Mouse (Mus musculus) layer of hippocampus, postnatal 36 days (tissue): ENCODE data around the gene Bdnf. TPM values are rescaled to one million over a fixed set of nuclear protein-coding genes. Genes with fewer than 3 reads are reported as not detected.

Source experiments
- DNase-seq, 2 experiments: peaks; one replicate each; pipeline ENCODE4 v3.0.0; 2022
- total RNA-seq, 2 experiments: library from RNA; stranded (reverse); gene quantifications; 2 replicates each; pipeline ENCODE4 v1.2.3; 2021

Bdnf gene
- total RNA-seq, 2 experiments from 2014 or later = 30.8 to 34.2 TPM

DNA sequence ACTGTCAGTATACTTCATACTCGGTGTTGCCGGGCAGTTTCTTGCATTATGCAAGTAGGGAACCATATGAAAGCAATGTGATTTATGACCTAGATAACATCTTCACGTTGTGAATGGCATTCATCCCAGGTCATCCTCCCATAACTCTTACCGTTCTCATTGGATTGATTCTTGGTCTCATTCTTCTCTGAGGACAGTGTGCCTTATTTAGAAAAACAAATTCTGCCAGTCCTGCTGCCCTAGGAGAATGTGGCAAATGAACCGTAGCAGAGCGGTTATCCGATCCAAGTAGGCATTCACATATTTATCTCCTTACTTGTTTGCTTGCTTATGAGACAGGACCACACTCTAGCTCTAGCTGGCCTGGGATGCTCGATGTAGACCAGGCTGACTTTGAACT is 32.0 kb downstream of the Bdnf start:
- DNase-seq = no peak

DNA sequence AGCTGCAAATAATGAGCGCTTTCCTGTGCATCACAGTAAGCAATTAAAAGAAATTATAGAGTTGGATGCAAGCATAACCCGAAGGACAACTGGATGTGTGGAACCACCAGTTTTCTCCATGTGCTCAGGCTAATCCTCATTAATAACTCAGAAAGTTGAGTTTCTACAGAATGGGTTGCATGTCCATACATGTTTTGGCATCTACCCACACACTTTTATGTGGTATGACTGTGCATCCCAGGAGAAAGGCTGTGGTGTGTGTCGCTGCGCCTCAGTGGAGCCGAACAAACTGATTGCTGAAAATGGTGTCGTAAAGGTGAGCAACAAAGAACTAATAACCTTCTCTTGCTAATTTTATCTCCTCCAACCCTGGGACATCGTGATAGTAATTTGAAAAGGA is 34.8 kb downstream of the Bdnf start:
- no peak for DNase-seq

- no peak for DNase-seq
Observed at GRCm38 (mm10) chr2:109711049-109711448, 36.5 kb downstream of the Bdnf start.

DNA sequence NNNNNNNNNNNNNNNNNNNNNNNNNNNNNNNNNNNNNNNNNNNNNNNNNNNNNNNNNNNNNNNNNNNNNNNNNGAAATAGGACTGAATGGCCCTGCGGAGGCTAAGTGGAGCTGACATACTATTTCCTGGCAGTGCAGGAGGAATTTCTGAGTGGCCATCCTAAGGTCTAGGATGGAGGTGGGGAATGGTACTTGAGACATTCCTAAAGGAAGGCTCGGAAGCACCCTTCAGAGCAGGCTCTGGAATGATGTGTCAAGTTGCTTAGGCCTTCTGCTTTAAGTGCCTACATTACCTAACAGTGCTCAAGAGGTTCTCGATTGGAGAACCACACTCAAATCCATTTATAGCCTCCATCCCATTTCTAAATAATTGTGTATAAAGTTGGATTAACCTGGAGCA is 50.8 kb downstream of the Bdnf start:
- DNase-seq = no peak

DNA sequence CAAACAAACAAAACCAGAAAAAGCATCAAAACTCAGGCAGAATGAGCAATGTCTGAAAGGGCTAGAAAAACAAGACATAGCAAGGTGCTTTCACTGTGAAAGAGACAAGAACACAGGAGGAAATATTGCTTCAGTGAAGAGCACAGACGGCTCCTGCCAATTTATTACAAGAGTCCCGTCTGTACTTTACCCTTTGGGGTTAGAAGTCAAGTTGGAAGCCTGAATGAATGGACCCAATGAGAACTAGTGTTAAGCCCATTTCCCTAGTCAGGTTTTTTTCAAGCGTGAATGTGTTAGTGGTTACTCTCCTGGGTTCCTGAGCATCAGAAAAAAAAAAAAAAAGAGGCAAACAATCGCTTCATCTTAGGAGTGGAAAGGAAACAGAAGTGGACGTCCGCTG is 51.3 kb downstream of the Bdnf start:
- no peak for DNase-seq

- no peak for DNase-seq
Observed at GRCm38 (mm10) chr2:109729221-109729620, 54.7 kb downstream of the Bdnf start.

DNA sequence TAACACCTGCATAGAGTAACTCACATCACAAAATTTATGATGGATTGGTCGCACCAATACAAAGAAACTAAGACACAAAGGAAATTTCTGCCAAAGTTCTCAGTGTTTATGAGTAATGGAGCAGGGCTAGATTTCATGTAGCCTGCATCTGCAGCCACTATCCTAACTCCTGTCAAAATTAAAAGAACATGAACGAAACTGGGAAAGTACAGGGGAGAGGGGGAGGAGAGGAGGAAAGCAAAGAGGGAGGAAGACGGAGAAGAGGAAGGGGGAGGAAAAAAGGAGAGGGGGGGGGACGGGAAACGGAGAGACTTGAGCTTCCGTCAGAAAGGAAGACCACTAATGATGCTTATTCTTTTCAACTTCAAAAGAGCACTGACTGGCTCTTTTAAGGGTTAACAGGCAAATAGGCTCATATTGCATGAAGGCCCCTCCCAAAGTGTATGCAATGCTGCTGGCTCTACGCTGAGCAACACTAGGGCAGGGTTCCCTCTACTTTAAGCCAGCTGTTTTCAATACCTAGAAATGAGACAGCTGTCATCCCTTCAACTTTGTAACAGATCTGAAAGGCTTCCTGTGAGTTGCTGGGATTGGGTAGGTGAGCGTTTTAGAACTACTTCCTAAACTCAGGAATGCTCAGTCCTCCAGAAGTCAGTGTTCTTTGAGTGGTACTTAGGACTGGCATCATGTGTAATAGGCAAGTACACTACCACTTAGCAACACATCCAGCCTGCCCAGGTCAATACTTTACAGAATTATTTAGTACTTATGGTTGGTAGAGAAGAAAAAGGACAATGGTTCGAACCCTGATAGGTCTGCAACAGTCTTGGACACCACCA is 58.9 kb downstream of the Bdnf start:
- no peak for DNase-seq

- no peak for DNase-seq
Observed at GRCm38 (mm10) chr2:109734228-109734627, 59.7 kb downstream of the Bdnf start.

DNA sequence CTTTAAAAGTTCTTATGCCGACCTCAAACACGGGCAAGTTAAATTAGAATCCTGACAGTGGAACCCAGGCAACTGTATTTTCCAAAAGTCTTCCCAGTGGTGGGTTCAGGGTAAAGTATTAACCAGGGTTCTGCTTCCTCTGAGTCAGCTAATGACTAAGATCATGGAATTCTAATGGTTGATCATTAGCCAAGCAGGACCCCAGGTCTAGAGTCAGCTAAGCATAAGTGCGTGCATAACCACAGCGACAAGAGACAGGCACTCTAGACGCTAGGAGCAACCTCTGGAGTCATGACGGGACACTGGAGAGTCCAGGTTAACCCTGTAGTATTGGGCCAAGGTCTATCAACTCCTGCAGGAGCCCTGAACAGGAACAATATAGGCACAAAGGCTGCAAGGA is 60.2 kb downstream of the Bdnf start:
- DNase-seq = no peak

DNA sequence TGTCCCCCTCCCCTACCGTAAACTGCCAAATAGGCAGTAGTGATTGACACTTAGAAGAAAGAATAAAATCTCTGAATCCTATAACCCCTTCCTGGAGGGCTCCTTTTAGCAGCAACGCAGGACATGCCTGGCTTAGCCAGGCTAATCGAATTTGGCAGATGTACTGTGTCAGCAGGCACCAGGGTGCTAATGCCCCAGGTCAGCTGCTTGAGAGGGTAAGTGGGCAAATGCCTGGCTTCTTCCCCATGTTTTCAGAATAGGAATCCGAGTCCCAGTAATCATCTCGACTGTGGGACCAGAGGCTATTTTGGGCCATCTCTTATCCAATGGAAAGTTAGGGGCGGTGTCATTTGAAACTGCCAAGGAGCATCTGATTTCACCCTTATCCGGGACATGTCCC is 60.8 kb downstream of the Bdnf start:
- no peak for DNase-seq

DNA sequence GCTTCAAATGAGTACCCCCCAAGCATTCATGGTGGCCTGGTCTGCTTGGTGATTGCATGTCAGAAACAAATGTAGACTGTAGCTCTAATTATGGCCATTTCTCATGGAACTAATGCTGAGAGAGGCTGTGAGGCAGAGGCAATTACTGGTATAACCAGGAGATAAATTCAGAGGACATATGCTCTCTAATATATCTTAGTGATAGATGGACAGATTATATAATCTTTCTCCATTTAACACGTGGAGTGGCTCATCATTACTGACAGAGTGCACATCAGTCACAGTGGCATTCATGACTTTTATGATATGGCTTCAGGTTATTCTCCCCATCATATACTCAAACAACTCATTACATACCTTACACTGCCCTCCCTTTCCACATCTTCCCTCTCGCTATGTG is 61.8 kb downstream of the Bdnf start:
- no peak for DNase-seq

GRCm38 (mm10) chr2:109738331-109738730 is 63.8 kb downstream of the Bdnf start:
- no peak for DNase-seq

- DNase-seq = no peak
Observed at GRCm38 (mm10) chr2:109743208-109743960, 68.9 kb downstream of the Bdnf start.

GRCm38 (mm10) chr2:109746223-109746622 is 71.7 kb downstream of the Bdnf start:
- no peak for DNase-seq

- no peak for DNase-seq
Observed at GRCm38 (mm10) chr2:109748412-109748811, 73.9 kb downstream of the Bdnf start.

GRCm38 (mm10) chr2:109748815-109749214 is 74.3 kb downstream of the Bdnf start:
- DNase-seq = no peak

- DNase-seq = no peak
Observed at GRCm38 (mm10) chr2:109749964-109750363, 75.5 kb downstream of the Bdnf start.

DNA sequence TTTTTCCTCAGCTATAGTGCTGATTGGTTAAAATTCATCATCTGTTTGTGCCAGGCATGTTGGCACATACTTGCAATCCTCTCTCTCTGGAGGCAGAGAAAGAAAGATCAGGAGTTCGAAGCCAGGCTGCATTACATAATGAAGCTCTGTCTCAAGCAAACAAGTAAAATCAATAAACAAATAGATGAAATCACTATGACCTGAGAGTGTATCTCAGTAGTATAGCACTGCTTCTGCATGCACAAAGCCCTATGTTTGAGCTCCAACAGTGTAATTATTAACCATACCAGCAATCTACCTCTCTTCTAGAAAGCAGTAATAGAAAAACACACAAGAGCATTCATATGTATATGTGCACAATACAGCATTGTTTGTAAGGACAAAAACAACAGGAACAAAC is 76.0 kb downstream of the Bdnf start:
- no peak for DNase-seq

- no peak for DNase-seq
Observed at GRCm38 (mm10) chr2:109756305-109756704, 81.8 kb downstream of the Bdnf start.

GRCm38 (mm10) chr2:109766772-109767171 is 92.3 kb downstream of the Bdnf start:
- no peak for DNase-seq

DNA sequence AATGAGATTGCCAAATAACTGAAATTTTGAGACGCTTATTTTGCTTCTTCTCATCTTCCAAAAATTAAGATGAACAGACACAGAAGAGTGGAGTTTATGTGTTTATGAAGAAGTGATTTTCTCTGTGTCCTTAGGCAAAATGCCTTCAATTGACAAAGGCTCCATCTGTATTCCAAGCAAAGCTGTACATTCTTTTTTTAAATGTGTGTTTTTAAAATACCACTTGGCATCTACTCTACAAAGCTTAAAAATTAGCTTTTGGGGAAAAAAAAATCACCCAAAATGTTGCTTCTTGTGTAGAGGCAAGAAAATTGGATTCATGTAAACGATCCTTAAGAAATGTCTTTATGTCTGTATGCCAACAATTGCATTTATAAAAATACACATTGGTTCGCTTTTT is 94.3 kb downstream of the Bdnf start:
- no peak for DNase-seq

DNA sequence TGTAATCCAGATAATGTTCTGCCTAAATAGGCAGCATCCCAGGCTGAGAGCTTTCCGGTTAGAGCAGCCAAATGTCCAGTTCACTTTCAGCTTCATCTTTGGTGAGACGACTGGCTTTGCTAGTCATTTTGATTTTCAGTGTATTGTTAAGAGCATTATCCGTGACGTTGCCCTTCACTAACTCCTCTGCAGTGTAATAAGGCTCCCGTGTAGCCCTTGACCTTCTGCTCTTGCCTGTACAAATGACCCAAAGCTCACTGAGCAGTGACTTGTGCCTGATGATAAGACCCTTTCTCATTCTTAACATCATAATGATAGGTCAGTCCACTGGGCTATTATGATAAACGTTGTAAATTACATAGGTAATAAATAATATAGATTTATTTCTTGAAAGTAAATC is 101.9 kb downstream of the Bdnf start:
- DNase-seq = no peak
